Mouse (Mus musculus): Measurements from ENCODE around the gene Tchh.
"Not testable (repeated sequence)": the region's sequence is repeated elsewhere in the genome, so short reads cannot be mapped to it uniquely, and the experiment has no call there.

Gene Tchh

DNA sequence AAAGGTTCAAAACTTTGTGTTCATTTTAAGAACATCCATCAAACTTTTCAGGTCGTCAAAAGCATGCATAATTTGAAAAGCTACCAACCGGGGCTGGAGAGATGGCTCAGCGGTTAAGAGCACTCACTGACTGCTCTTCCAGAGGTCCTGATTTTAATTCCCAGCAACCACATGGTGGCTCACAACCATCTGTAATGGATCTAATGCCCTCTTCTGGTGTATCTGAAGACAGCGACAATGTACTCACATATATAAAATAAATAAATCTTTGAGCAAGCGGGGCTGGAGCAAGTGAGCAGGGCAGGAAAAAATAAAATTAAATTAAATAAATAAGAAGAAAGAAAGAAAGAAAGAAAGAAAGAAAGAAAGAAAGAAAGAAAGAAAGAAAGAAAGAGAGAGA is 52.6 kb downstream of the Tchh start:
- DNase-seq: not testable (repeated sequence)

DNA sequence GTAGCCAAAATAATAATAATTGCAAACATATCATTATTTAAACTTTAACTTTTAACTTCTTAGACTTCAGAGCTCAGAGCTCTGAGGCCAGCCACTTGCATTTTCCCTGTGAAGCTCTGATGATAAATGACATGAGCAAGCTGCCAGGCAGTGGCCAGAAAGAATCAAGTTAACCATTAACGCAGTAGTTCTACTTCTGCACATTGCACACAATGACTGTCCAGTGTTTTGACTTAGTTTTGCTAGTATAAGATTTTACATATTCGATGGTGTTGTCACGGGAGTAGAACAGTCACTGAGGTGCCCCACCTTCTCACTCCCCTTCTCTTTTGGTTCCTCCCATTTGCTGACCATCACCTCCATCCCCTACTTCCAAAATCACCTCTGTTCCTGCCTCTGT is 55.0 kb downstream of the Tchh start:
- no peak for DNase-seq
